Mouse (Mus musculus): ENCODE measurements around the gene P3h1.

- TF ChIP-seq EP300 (IDR thresholded peaks at IDR 0.05; ENCODE audit: low read depth): no peak
- no peak for TF ChIP-seq CTCF (IDR thresholded peaks at IDR 0.05; ENCODE audit: low read depth)
These were observed 1.6 kb downstream of the P3h1 start for GRCm38 (mm10) chr4:119234348-119234747.

All from liver, postnatal 0 days (tissue).